Mouse (Mus musculus) erythroid progenitor cell, adult 5-6 weeks (primary cell): ENCODE data around the gene Psapl1. TPM values are rescaled to one million over a fixed set of nuclear protein-coding genes. Genes with fewer than 3 reads are reported as not detected.

ENCODE experiments used
- total RNA-seq, 2 experiments: library from RNA; stranded (forward) in 1 of 2; stranded (reverse) in 1 of 2; fragments of 150-400 nt in 1 of 2; fragments of 186-747, 209-891 nt in 1 of 2; gene quantifications; 2 replicates each; pipeline versions ENCODE4 v1.2.3 to v1.2.4; 2015 to 2017; ENCODE audit warnings: low replicate concordance in 2 of 2

Psapl1 gene
- total RNA-seq, 2 experiments from 2014 or later = not detected

Other genes starting within 250 kb of the Psapl1 start
- 5.4 TPM in 1 of 2 replicates, not detected in the other for gene Sorcs2, start 194.1 kb downstream of the Psapl1 start, total RNA-seq (2015; ENCODE audit: low replicate concordance)
- 0.39 and 2.2 TPM in 2 replicates for gene Sorcs2, start 194.1 kb downstream of the Psapl1 start, total RNA-seq (2017; ENCODE audit: low replicate concordance)